Mouse (Mus musculus): ENCODE data around the gene Rcn2. TPM values are rescaled to one million over a fixed set of nuclear protein-coding genes. Genes with fewer than 3 reads are reported as not detected.

Gene Rcn2
- polyA plus RNA-seq, 1 experiment from 2014 or later, result 354 TPM

DNA sequence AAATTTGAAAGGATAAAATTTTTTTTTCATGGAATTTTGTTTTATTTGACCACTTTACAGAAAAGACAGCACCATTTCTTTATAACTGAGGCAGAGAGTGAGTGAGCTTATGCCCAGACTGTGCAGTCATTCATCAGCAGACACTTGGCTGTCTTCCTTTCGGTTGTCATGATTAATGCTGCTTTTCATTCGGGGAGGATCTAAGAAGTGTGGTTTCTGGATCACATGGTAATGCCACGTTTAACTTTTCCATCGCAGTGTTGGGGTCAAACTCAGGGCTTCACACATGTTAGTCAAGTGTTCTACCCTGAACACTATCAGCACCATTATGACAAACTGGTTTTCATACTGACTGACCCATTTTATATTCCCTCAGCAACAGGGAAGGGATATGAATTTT is 59.4 kb downstream of the Rcn2 start:
- Histone ChIP-seq H3K27ac (no peak overlapping the region), H3K27me3 (no peaks in the 10 kb centered on the region), H3K4me1 (no peaks in the 10 kb centered on the region), H3K4me2 (no peak overlapping the region), H3K9me3 (no peaks in the 10 kb centered on the region), H3K9ac (no peak overlapping the region), H3K36me3 (replicated peaks) (no peaks in the 10 kb centered on the region), H3K4me3 (replicated peaks) (no peak overlapping the region)
- no peak for ATAC-seq (ENCODE audit: low FRiP score)
- 80% methylated on average over 4 of the region's 4 CpGs for WGBS

DNA sequence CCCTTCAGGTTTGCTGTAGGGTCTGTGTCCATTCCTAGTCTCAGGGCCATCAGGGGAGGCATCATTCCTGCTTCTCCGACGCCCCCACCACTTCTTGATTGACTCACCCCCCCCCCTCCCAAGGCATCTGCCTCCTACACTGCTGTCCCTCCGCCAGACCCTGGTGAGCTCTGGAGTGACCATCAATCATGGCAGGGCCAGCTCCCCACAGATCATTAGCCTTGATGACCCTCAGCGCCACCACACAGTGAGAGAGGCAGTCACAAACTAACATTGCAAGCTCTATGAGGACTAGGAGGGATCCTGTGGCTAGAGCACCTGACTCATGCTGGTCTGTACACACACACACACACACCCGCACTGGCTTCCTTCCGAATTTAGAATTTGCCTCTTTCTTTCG is 63.3 kb downstream of the Rcn2 start:
- H3K36me3 ChIP-seq (replicated peaks), result no peaks in the 10 kb centered on the region
- ATAC-seq (ENCODE audit: low FRiP score), result no peak
- 84% methylated on average over 7 of the region's 7 CpGs for WGBS
- no peak overlapping the region for H3K4me3 ChIP-seq (replicated peaks)
- no peak overlapping the region for H3K9ac ChIP-seq
- no peak overlapping the region for H3K27ac ChIP-seq
- H3K4me2 ChIP-seq, result no peak overlapping the region
- H3K4me1 ChIP-seq, result no peaks in the 10 kb centered on the region
- no peaks in the 10 kb centered on the region for H3K9me3 ChIP-seq
- no peaks in the 10 kb centered on the region for H3K27me3 ChIP-seq

DNA sequence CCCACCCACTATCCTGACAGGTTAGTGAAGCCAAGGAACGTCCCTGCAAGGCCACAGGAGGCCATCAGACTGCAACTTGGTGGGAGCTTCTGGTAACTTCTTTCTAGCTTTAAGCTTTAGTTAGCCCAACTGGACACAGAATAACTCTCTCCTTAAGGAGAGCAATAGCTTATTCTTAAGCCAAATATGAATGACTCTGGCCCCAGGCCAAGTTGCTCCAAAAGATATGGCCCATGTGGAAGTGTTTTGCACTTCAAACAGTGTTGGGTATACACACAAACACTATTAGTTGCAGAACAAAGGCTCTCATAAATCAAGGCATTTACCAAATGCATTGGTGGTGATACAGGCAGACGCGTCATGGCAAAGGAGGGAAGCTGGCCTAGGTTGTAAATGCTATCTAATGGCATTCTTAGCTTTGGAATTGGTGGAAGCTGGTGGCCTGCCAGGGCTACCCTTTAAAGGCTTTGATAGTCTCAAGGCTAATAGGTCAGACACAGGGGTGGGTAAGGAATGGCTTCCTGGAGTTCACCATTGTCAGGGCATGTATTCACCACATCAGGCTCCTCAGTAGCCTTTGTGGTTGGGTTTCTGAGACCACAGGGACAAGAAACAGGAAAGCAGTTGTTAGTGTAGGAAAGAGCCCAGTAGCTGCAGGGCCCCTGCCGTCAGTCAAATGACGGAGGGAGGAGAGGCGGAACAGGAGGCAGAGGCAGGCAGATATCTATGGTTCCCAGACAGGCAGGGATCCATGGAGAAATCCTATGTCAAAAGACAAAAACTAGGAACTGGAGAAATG is 64.8 kb downstream of the Rcn2 start:
- H3K4me1 ChIP-seq, result no peaks in the 10 kb centered on the region
- H3K4me2 ChIP-seq, result no peak overlapping the region
- no peaks in the 10 kb centered on the region for H3K27me3 ChIP-seq
- ATAC-seq (ENCODE audit: low FRiP score), result no peak
- no peak overlapping the region for H3K27ac ChIP-seq
- H3K9me3 ChIP-seq, result no peaks in the 10 kb centered on the region
- no peak overlapping the region for H3K9ac ChIP-seq
- WGBS, result 60% methylated on average over 6 of the region's 6 CpGs
- no peaks in the 10 kb centered on the region for H3K36me3 ChIP-seq (replicated peaks)
- no peak overlapping the region for H3K4me3 ChIP-seq (replicated peaks)

DNA sequence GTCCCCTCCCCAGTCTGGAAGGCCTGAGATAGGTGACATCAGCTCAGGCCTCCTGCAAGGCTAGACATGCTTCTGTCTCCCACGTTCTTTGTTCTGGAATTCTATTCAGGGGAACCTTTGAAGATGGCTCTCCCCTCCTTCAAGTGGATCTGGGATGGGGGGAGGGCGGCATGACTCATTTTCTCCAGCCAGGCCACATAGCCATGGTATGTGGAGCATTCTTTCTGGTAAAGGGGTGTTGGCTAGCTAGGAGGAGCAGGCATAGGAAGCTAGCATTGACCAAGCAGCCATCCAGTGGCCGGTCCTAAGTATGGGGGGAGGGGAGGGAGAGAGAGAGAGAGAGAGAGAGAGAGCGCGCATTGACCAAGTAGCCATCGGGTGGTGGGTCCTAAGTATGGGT is 65.9 kb downstream of the Rcn2 start:
- no peaks in the 10 kb centered on the region for H3K4me1 ChIP-seq
- H3K4me2 ChIP-seq, result no peak overlapping the region
- H3K27me3 ChIP-seq, result no peaks in the 10 kb centered on the region
- H3K9ac ChIP-seq, result no peak overlapping the region
- no peak overlapping the region for H3K4me3 ChIP-seq (replicated peaks)
- 75% methylated on average over 6 of the region's 6 CpGs for WGBS
- H3K27ac ChIP-seq, result no peak overlapping the region
- no peaks in the 10 kb centered on the region for H3K36me3 ChIP-seq (replicated peaks)
- no peaks in the 10 kb centered on the region for H3K9me3 ChIP-seq
- ATAC-seq (ENCODE audit: low FRiP score), result no peak

DNA sequence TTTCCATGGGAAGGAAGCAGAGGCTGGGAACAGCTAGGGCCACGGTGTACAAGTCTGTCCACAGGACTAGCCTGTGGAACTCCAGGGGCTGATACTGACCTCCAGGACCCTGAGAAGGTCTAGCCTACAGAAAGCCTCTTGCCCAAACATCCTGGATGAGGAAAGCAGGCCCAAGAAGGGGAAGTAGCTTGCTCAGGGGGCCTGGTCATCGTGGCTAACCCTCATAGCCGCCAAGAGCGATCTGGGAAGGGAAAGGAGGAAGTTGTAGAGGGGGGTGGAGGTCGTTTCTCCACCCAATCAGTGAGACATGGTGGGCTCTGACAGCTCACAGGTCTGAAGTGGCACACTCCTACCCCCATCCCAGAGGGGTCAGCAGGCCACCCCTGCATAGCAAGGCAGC is 66.5 kb downstream of the Rcn2 start:
- Histone ChIP-seq H3K4me1 (no peaks in the 10 kb centered on the region), H3K9ac (no peak overlapping the region), H3K27me3 (no peaks in the 10 kb centered on the region), H3K9me3 (no peaks in the 10 kb centered on the region), H3K27ac (no peak overlapping the region), H3K36me3 (replicated peaks) (no peaks in the 10 kb centered on the region), H3K4me3 (replicated peaks) (no peak overlapping the region), H3K4me2 (no peak overlapping the region)
- 81% methylated on average over 5 of the region's 5 CpGs for WGBS
- no peak for ATAC-seq (ENCODE audit: low FRiP score)

Other genes with a start within 250 kb of the Rcn2 start
- gene Scaper, start 103.7 kb upstream of the Rcn2 start, polyA plus RNA-seq (2016; fragmentation: Nextera tagmentation; extraction: Ambion mirVana), result 18.6 and 19.4 TPM in 2 replicates
- not detected in 2 replicates for gene 4930563M21Rik, start 31.3 kb upstream of the Rcn2 start, polyA plus RNA-seq (2016; fragmentation: Nextera tagmentation; extraction: Ambion mirVana)
- gene Pstpip1, start 48.1 kb downstream of the Rcn2 start, polyA plus RNA-seq (2016; fragmentation: Nextera tagmentation; extraction: Ambion mirVana), result 0.54 and 0.59 TPM in 2 replicates
- gene Tspan3, start 123.6 kb downstream of the Rcn2 start, polyA plus RNA-seq (2016; fragmentation: Nextera tagmentation; extraction: Ambion mirVana), result 472 and 483 TPM in 2 replicates